Mouse (Mus musculus): ENCODE measurements around the gene Gata3. TPM values are rescaled to one million over a fixed set of nuclear protein-coding genes. Genes with fewer than 3 reads are reported as not detected.

Gata3 gene
- total and polyA plus RNA-seq, 2 experiments from 2014 or later, result 0.48 to 1.8 TPM

DNA sequence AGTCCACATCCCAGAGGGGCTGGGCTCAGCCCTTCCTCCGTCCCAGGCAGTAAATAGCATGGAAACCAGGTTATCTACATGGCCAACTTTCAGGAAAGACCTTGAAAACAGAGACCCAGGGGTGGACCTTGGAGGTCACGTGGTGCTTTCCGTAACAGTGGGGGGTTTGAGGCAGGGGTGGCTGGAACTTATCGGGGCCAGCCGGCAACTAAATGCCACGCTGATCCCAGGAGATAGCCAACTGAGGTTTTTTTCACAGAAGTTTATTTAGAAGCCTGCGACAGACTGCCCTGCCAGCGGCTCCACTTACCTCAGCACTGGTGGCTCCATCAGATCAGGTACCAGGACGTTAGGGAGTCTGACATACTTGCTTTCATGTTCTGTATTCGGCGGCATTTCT, 16.2 kb upstream of the Gata3 start:
- ATAC-seq (no peak), DNase-seq (no peak)
- Histone ChIP-seq H3K9ac (no peak overlapping the region), H3K9me3 (ENCODE audit: low read length) (no peaks in the 10 kb centered on the region), H3K4me2 (ENCODE audit: low read depth) (no peak overlapping the region), H3K4me1 (ENCODE audit: insufficient read depth) (no peaks in the 10 kb centered on the region), H3K27me3 (ENCODE audit: insufficient read depth, low read length) (peaks cover 5% of the 10 kb centered on the region), H3K27ac (ENCODE audit: low read depth, low read length) (no peak overlapping the region), H3K4me3 (ENCODE audit: low read depth, low read length) (no peak overlapping the region), H3K36me3 (ENCODE audit: insufficient read depth) (no peaks in the 10 kb centered on the region)
- WGBS, result 11% methylated on average over 11 of the region's 11 CpGs
- no peak for TF ChIP-seq CTCF (IDR thresholded peaks at IDR 0.05; ENCODE audit: low read depth)

DNA sequence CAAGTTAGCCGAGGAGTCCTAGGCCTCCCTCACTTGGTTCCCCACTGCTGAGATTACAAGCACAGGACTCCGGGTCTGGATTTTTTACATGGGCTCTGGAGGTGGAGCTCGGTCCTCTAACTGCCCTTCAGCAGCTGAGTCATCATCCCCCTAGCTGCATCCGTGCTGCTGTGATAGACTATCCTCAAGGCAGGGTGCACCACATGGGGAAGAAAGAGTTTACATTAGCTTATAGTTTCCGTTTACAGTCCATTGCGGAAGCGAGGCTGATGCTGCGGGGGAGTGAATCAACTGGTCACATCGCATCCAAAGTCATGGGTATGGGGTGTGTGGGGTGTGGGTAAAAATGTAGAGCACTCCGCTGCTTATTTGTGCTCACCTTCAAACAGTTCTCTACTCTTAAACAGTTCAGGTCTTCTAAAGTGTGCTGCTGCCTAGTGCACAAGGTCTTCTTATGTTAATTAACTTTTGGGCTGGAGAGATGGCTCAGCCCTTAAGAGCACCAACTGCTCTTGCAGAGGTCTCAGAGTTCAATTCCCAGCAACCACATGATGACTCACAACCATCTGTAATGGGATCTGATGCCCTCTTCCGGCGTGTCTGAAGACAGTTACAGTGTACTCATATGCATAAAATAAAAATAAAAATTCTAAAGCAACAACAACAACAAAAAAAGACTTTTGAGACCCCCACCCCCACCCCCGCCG, 14.2 kb upstream of the Gata3 start:
- peaks cover 13% of the 10 kb centered on the region for H3K27me3 ChIP-seq (ENCODE audit: insufficient read depth, low read length)
- no peaks in the 10 kb centered on the region for H3K9me3 ChIP-seq (ENCODE audit: low read length)
- no peaks in the 10 kb centered on the region for H3K36me3 ChIP-seq (ENCODE audit: insufficient read depth)
- no peak for DNase-seq
- H3K4me2 ChIP-seq (ENCODE audit: low read depth), result no peak overlapping the region
- 76% methylated on average over 14 of the region's 14 CpGs for WGBS
- H3K4me3 ChIP-seq (ENCODE audit: low read depth, low read length), result no peak overlapping the region
- no peak overlapping the region for H3K9ac ChIP-seq
- ATAC-seq, result no peak
- no peaks in the 10 kb centered on the region for H3K4me1 ChIP-seq (ENCODE audit: insufficient read depth)
- no peak for TF ChIP-seq CTCF (IDR thresholded peaks at IDR 0.05; ENCODE audit: low read depth)
- H3K27ac ChIP-seq (ENCODE audit: low read depth, low read length), result no peak overlapping the region

DNA sequence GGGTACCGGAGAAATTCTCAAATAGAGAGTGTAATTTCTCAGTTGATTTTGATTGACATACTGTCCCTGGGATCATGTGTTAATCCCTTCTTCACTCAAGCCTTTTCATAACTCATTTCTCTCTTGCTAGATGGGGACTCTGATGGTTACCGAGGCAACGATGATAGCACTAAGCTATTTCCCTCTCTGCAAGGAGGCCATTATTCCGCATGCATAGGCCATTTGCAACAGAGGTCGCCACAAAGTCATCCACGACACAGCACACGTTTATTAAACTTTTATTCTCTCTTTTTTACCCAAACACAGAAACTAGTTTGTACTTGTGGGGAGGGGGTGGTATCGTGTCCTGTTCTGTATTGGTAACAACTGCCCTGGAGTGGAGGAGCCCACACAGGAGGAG, 8.0 kb upstream of the Gata3 start:
- no peak for TF ChIP-seq CTCF (IDR thresholded peaks at IDR 0.05; ENCODE audit: low read depth)
- ATAC-seq (peak; percentile 53; the same call in 1 of the 2 replicates), DNase-seq (no peak)
- WGBS, result 1% methylated on average over 8 of the region's 8 CpGs
- Histone ChIP-seq H3K27me3 (ENCODE audit: insufficient read depth, low read length) (peaks cover 68% of the 10 kb centered on the region), H3K9ac (no peak overlapping the region), H3K36me3 (ENCODE audit: insufficient read depth) (no peaks in the 10 kb centered on the region), H3K9me3 (ENCODE audit: low read length) (no peaks in the 10 kb centered on the region), H3K4me3 (ENCODE audit: low read depth, low read length) (no peak overlapping the region), H3K27ac (ENCODE audit: low read depth, low read length) (no peak overlapping the region), H3K4me2 (ENCODE audit: low read depth) (no peak overlapping the region), H3K4me1 (ENCODE audit: insufficient read depth) (no peaks in the 10 kb centered on the region)

DNA sequence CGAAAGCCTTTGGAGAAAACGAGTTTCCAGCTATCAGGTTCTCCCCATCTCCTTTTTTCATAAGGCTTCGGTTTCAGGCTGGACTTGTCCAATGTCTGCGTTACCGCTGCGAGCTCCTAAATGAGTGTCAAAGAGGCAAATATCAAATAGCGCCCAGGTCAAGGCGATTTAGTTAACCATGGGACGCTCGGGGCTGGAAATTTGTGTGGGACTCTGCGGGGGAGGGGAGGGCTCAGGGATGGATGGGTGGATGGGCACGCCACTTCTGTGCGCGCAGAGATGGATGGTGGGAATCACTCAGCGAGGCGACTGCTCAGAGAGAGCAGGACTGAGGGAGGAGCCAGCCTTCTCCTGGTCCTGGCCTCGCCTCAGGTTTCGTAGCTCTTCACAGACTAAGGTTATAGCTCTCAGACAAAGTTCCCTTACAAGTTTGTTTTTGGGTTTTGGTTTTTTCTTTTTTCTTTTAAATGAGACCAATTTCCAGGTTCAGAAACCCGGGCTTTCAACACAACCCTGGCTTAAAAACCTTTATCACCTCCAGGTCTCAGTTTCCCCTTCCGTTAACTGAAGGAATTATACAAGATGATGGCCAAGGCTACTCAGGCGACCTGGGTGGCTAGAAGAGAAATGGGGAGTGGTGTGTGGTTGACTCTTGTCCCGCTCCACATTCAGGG, 6.4 kb upstream of the Gata3 start:
- ATAC-seq, result no peak
- 2% methylated on average over 22 of the region's 22 CpGs for WGBS
- Histone ChIP-seq H3K36me3 (ENCODE audit: insufficient read depth) (no peaks in the 10 kb centered on the region), H3K4me1 (ENCODE audit: insufficient read depth) (no peaks in the 10 kb centered on the region), H3K4me2 (ENCODE audit: low read depth) (no peak overlapping the region), H3K27ac (ENCODE audit: low read depth, low read length) (no peak overlapping the region), H3K4me3 (ENCODE audit: low read depth, low read length) (0 out of 2 replicates have a peak overlapping the region, but pooled peaks have one; percentile 5), H3K9me3 (ENCODE audit: low read length) (no peaks in the 10 kb centered on the region), H3K9ac (no peak overlapping the region), H3K27me3 (ENCODE audit: insufficient read depth, low read length) (peaks cover 76% of the 10 kb centered on the region)
- TF ChIP-seq CTCF (IDR thresholded peaks at IDR 0.05; ENCODE audit: low read depth), result no peak
- no peak for DNase-seq

- Histone ChIP-seq H3K36me3 (ENCODE audit: insufficient read depth) (no peaks in the 10 kb centered on the region), H3K27ac (ENCODE audit: low read depth, low read length) (no peak overlapping the region), H3K9me3 (ENCODE audit: low read length) (no peaks in the 10 kb centered on the region), H3K9ac (no peak overlapping the region), H3K4me1 (ENCODE audit: insufficient read depth) (no peaks in the 10 kb centered on the region), H3K4me2 (ENCODE audit: low read depth) (no peak overlapping the region), H3K4me3 (ENCODE audit: low read depth, low read length) (no peak overlapping the region), H3K27me3 (ENCODE audit: insufficient read depth, low read length) (peaks cover 88% of the 10 kb centered on the region)
- ATAC-seq (no peak), DNase-seq (peak; percentile 13)
- TF ChIP-seq CTCF (IDR thresholded peaks at IDR 0.05; ENCODE audit: low read depth), result no peak
- 1% methylated on average over 19 of the region's 19 CpGs for whole genome bisulfite sequencing
These were observed 5.2 kb upstream of the Gata3 start for GRCm38 (mm10) chr2:9894836-9895593.

- Histone ChIP-seq H3K36me3 (ENCODE audit: insufficient read depth) (no peaks in the 10 kb centered on the region), H3K9me3 (ENCODE audit: low read length) (no peaks in the 10 kb centered on the region), H3K9ac (no peak overlapping the region), H3K27ac (ENCODE audit: low read depth, low read length) (no peak overlapping the region), H3K27me3 (ENCODE audit: insufficient read depth, low read length) (peaks cover 91% of the 10 kb centered on the region), H3K4me3 (ENCODE audit: low read depth, low read length) (no peak overlapping the region), H3K4me2 (ENCODE audit: low read depth) (no peak overlapping the region), H3K4me1 (ENCODE audit: insufficient read depth) (no peaks in the 10 kb centered on the region)
- TF ChIP-seq CTCF (IDR thresholded peaks at IDR 0.05; ENCODE audit: low read depth), result no peak
- DNase-seq, result no peak
- under 1% methylated on average over 6 of the region's 6 CpGs for WGBS
- no peak for ATAC-seq
These were observed 3.6 kb upstream of the Gata3 start for GRCm38 (mm10) chr2:9893272-9893953.
